ENCODE assay signal across 11 mouse cellular contexts in the genomic region with DNA sequence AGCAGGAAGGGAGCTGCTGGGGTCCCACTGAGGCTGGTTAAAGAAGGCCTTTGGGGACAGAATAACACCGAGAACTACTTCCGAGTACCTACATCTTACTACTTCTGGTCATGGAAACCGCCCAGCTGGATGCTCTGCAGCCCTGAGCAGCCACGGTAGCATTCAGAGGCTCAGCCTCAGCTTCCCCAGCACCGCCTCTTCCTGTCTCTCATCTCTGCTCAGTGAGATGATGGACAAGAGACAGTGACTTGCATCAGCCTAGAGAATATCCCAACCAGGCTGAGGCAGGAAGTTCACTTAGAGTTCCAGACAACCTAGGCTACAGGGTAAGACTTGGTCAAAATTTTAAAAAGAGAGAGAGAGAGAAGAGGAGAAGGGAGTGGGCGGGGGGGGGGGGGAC.
"Had no signal": no experiment of that assay in that cellular context is flagged by ENCODE, and none has a peak within 500 bp of the region (broad histone marks: within the 10 kb centered on the region; RNA-seq: fewer than 3 reads in every experiment).

No protein-coding gene starts in this region.

- H3K27me3 ChIP-seq: limb, embryonic 15.5 days had no signal

- H3K36me3 ChIP-seq: limb, embryonic 12.5 days; limb, embryonic 15.5 days; midbrain, embryonic 12.5 days had no signal

- H3K9me3 ChIP-seq: limb, embryonic 12.5 days; limb, embryonic 15.5 days; midbrain, embryonic 12.5 days had no signal

- H3K9ac ChIP-seq: limb, embryonic 12.5 days; limb, embryonic 15.5 days; liver, embryonic 14.5 days; liver, postnatal 0 days; lung, embryonic 14.5 days; midbrain, embryonic 12.5 days had no signal

- H3K27ac ChIP-seq: kidney, postnatal 0 days; limb, embryonic 12.5 days; limb, embryonic 15.5 days; liver, embryonic 14.5 days; midbrain, embryonic 12.5 days; stomach, postnatal 0 days had no signal

- H3K4me2 ChIP-seq: limb, embryonic 15.5 days; midbrain, embryonic 12.5 days had no signal

- DNase-seq: kidney, adult 18-20 months; left cerebral cortex, postnatal 4 days; liver, postnatal 0 days; lung, embryonic 14.5 days; right cerebral cortex, postnatal 4 days had no signal

- H3K4me3 ChIP-seq: limb, embryonic 12.5 days; limb, embryonic 15.5 days; midbrain, embryonic 12.5 days had no signal
